Comparison of ENCODE assay signal across 27 mouse cellular contexts in genomic region chr6:84580979-84581832, GRCm38 (mm10). TPM values are rescaled to one million over a fixed set of nuclear protein-coding genes. Genes with fewer than 3 reads are reported as not detected.
DNase-seq lines count a peak whose midpoint lies in the region; ATAC-seq and TF ChIP-seq lines count a peak whose summit lies in the region.
"Had no signal": no experiment of that assay in that cellular context is flagged by ENCODE, and none has a peak within 500 bp of the region (broad histone marks: within the 10 kb centered on the region; RNA-seq: fewer than 3 reads in every experiment).

No protein-coding gene starts in this region.

- H3K36me3 ChIP-seq in forebrain, embryonic 11.5 days (ENCODE audit: control insufficient read depth, insufficient read depth, low read length): no peaks in the 10 kb centered on the region
- H3K36me3 ChIP-seq in forebrain, embryonic 13.5 days (ENCODE audit: poor library complexity, severe bottlenecking): no peaks in the 10 kb centered on the region
- peaks cover 65% of the 10 kb centered on the region for H3K36me3 ChIP-seq in hindbrain, embryonic 10.5 days
- H3K36me3 ChIP-seq in hindbrain, postnatal 0 days (ENCODE audit: insufficient read depth, low read length): no peaks in the 10 kb centered on the region
- no peaks in the 10 kb centered on the region for H3K36me3 ChIP-seq in hindbrain, embryonic 14.5 days (replicated peaks; ENCODE audit: control insufficient read depth, insufficient read depth)
- H3K36me3 ChIP-seq in limb, embryonic 12.5 days: peaks cover 75% of the 10 kb centered on the region
- H3K36me3 ChIP-seq: forebrain, embryonic 12.5 days; heart, embryonic 13.5 days; liver, embryonic 13.5 days; neural tube, embryonic 15.5 days had no signal

- intact Hi-C loops in left cerebral cortex, postnatal 14 days (cut with DNase I): no loop called here

- H3K9ac ChIP-seq in forebrain, embryonic 11.5 days (ENCODE audit: low read length): no peak overlapping the region
- H3K9ac ChIP-seq in forebrain, embryonic 13.5 days: no peak overlapping the region
- H3K9ac ChIP-seq in hindbrain, postnatal 0 days (replicated peaks; ENCODE audit: low read length): no peak overlapping the region
- H3K9ac ChIP-seq in hindbrain, embryonic 14.5 days: no peak overlapping the region
- no peak overlapping the region; the same call in 1 of the 2 replicates for H3K9ac ChIP-seq in limb, embryonic 12.5 days (replicated peaks)
- H3K9ac ChIP-seq: forebrain, embryonic 12.5 days; heart, embryonic 13.5 days; liver, embryonic 13.5 days; neural tube, embryonic 15.5 days had no signal

- peaks cover 28% of the 10 kb centered on the region for H3K4me1 ChIP-seq in forebrain, embryonic 11.5 days (replicated peaks; ENCODE audit: control insufficient read depth, insufficient read depth, low read length)
- H3K4me1 ChIP-seq in forebrain, embryonic 13.5 days: peaks cover 33% of the 10 kb centered on the region
- peaks cover 86% of the 10 kb centered on the region for H3K4me1 ChIP-seq in hindbrain, embryonic 10.5 days (replicated peaks)
- H3K4me1 ChIP-seq in hindbrain, postnatal 0 days (ENCODE audit: insufficient read depth, low read length): peaks cover 27% of the 10 kb centered on the region
- peaks cover 29% of the 10 kb centered on the region for H3K4me1 ChIP-seq in hindbrain, embryonic 14.5 days (replicated peaks; ENCODE audit: control insufficient read depth, insufficient read depth, low read length)
- peaks cover 90% of the 10 kb centered on the region for H3K4me1 ChIP-seq in limb, embryonic 12.5 days (replicated peaks)

- no peak overlapping the region for H3K4me3 ChIP-seq in forebrain, embryonic 11.5 days (ENCODE audit: low read depth, low read length)
- H3K4me3 ChIP-seq in forebrain, embryonic 13.5 days: no peak overlapping the region
- no peak overlapping the region for H3K4me3 ChIP-seq in hindbrain, embryonic 10.5 days
- no peak overlapping the region for H3K4me3 ChIP-seq in hindbrain, postnatal 0 days (ENCODE audit: low read length)
- H3K4me3 ChIP-seq in hindbrain, embryonic 14.5 days (replicated peaks; ENCODE audit: low read length): no peak overlapping the region
- H3K4me3 ChIP-seq in limb, embryonic 12.5 days (replicated peaks): no peak overlapping the region
- H3K4me3 ChIP-seq: erythroblast, embryonic 14.5 days; forebrain, embryonic 12.5 days; heart, embryonic 13.5 days; liver, embryonic 13.5 days; neural tube, embryonic 15.5 days had no signal

- 62% methylated on average over 6 of the region's 6 CpGs for WGBS in forebrain, embryonic 11.5 days
- 48% methylated on average over 6 of the region's 6 CpGs for WGBS in forebrain, embryonic 13.5 days
- 43% methylated on average over 6 of the region's 6 CpGs for WGBS in hindbrain, embryonic 10.5 days
- 44% methylated on average over 6 of the region's 6 CpGs for WGBS in hindbrain, postnatal 0 days
- WGBS in hindbrain, embryonic 14.5 days: 45% methylated on average over 6 of the region's 6 CpGs
- 55% methylated on average over 6 of the region's 6 CpGs for whole genome bisulfite sequencing in limb, embryonic 12.5 days

- no peak for TF ChIP-seq CTCF in hindbrain, postnatal 0 days (IDR thresholded peaks at IDR 0.05; ENCODE audit: low read depth)

- no peak overlapping the region for H3K27ac ChIP-seq in forebrain, embryonic 11.5 days (ENCODE audit: low read depth, low read length)
- no peak overlapping the region for H3K27ac ChIP-seq in forebrain, embryonic 13.5 days
- H3K27ac ChIP-seq in hindbrain, embryonic 10.5 days: 0 out of 2 replicates have a peak overlapping the region, but pooled peaks have one; percentile 23
- no peak overlapping the region for H3K27ac ChIP-seq in hindbrain, postnatal 0 days
- H3K27ac ChIP-seq in hindbrain, embryonic 14.5 days: no peak overlapping the region
- peak overlapping the region; percentile 50; the same call in 1 of the 2 replicates for H3K27ac ChIP-seq in limb, embryonic 12.5 days
- H3K27ac ChIP-seq: forebrain, embryonic 12.5 days; heart, embryonic 13.5 days; liver, embryonic 13.5 days; macrophage; neural tube, embryonic 15.5 days; stomach, postnatal 0 days had no signal

- DNase-seq in forebrain, embryonic 11.5 days (ENCODE audit: low spot score): peak; percentile 51
- DNase-seq in hindbrain, embryonic 10.5 days (ENCODE audit: low spot score): no peak
- DNase-seq in hindbrain, postnatal 0 days (ENCODE audit: low spot score): no peak
- no peak for DNase-seq in hindbrain, embryonic 14.5 days (ENCODE audit: low spot score)
- DNase-seq in left cerebral cortex, postnatal 14 days (ENCODE audit: low spot score in 2 of 2): no peak
- DNase-seq in retina, postnatal 1 day: no peak
- DNase-seq: cerebellum, adult 8-10 months; embryo, embryonic 11 days; gastrocnemius, postnatal 10 days; kidney, adult 9 months; liver, embryonic 13.5 days; lung, adult 18-20 months; midbrain, embryonic 14.5 days; right cerebral cortex, postnatal 25 days; spleen, adult 18-20 months had no signal

- ATAC-seq in forebrain, embryonic 11.5 days (replicated peaks; ENCODE audit: low FRiP score): no peak
- ATAC-seq in forebrain, embryonic 13.5 days: no peak
- no peak for ATAC-seq in hindbrain, postnatal 0 days
- no peak for ATAC-seq in hindbrain, embryonic 14.5 days (ENCODE audit: low FRiP score)
- no peak for ATAC-seq in limb, embryonic 12.5 days (ENCODE audit: insufficient number of reproducible peaks, insufficient read depth, low FRiP score, low TSS enrichment, low read depth)
- ATAC-seq: CD4-positive, CD25-positive, alpha-beta regulatory T cell, adult 4 months; intestine, postnatal 0 days; lung, postnatal 0 days had no signal

- peaks cover 64% of the 10 kb centered on the region for H3K27me3 ChIP-seq in forebrain, embryonic 11.5 days (ENCODE audit: control insufficient read depth, insufficient read depth, low read length)
- peaks cover 88% of the 10 kb centered on the region for H3K27me3 ChIP-seq in forebrain, embryonic 13.5 days
- peaks cover 97% of the 10 kb centered on the region for H3K27me3 ChIP-seq in hindbrain, embryonic 10.5 days (ENCODE audit: insufficient read depth, poor library complexity, severe bottlenecking)
- peaks cover 23% of the 10 kb centered on the region for H3K27me3 ChIP-seq in hindbrain, postnatal 0 days (ENCODE audit: insufficient read depth, low read length)
- peaks cover 81% of the 10 kb centered on the region for H3K27me3 ChIP-seq in hindbrain, embryonic 14.5 days (ENCODE audit: control insufficient read depth, insufficient read depth, low read length)
- peaks cover 33% of the 10 kb centered on the region; the same call in 1 of the 2 replicates for H3K27me3 ChIP-seq in limb, embryonic 12.5 days

- no peaks in the 10 kb centered on the region for H3K9me3 ChIP-seq in forebrain, embryonic 11.5 days (ENCODE audit: control insufficient read depth, low read length)
- H3K9me3 ChIP-seq in forebrain, embryonic 13.5 days (replicated peaks): no peaks in the 10 kb centered on the region
- no peaks in the 10 kb centered on the region for H3K9me3 ChIP-seq in hindbrain, embryonic 10.5 days
- no peaks in the 10 kb centered on the region for H3K9me3 ChIP-seq in hindbrain, postnatal 0 days (ENCODE audit: low read length)
- no peaks in the 10 kb centered on the region for H3K9me3 ChIP-seq in hindbrain, embryonic 14.5 days (ENCODE audit: control insufficient read depth, low read length)
- no peaks in the 10 kb centered on the region for H3K9me3 ChIP-seq in limb, embryonic 12.5 days
- H3K9me3 ChIP-seq: forebrain, embryonic 12.5 days; heart, embryonic 13.5 days; liver, embryonic 13.5 days; neural tube, embryonic 15.5 days had no signal

- H3K4me2 ChIP-seq in forebrain, embryonic 11.5 days (ENCODE audit: low read depth, low read length, severe bottlenecking): no peak overlapping the region
- no peak overlapping the region for H3K4me2 ChIP-seq in forebrain, embryonic 13.5 days
- H3K4me2 ChIP-seq in hindbrain, postnatal 0 days (ENCODE audit: low read depth, low read length): no peak overlapping the region
- H3K4me2 ChIP-seq in hindbrain, embryonic 14.5 days (replicated peaks): 0 out of 2 replicates have a peak overlapping the region, but pooled peaks have one; percentile 10
- H3K4me2 ChIP-seq in limb, embryonic 12.5 days: peak overlapping the region; percentile 10; the same call in 1 of the 2 replicates
- H3K4me2 ChIP-seq: forebrain, embryonic 12.5 days; heart, embryonic 13.5 days; liver, embryonic 13.5 days; neural tube, embryonic 15.5 days had no signal

RNA-seq across cellular contexts. Expression of gene Cyp26b1, which starts 12.5 kb away (rescaled TPM):
- 0.84 and 1.2 TPM in 2 replicates for polyA plus RNA-seq in forebrain, embryonic 11.5 days (2014; fragmentation: Nextera tagmentation; extraction: Ambion mirVana)
- 0.63 and 2.9 TPM in 2 replicates for polyA plus RNA-seq in forebrain, embryonic 13.5 days (2015; fragmentation: Nextera tagmentation; extraction: Ambion mirVana)
- 21.1 and 26.2 TPM in 2 replicates for polyA plus RNA-seq in hindbrain, embryonic 10.5 days (2016; fragmentation: Nextera tagmentation; extraction: Ambion mirVana)
- total RNA-seq in hindbrain, postnatal 0 days (2014; rRNA removed): 78.9 and 90.5 TPM in 2 replicates
- polyA plus RNA-seq in hindbrain, postnatal 0 days (2015; fragmentation: Nextera tagmentation; extraction: Ambion mirVana): 32.5 and 33.1 TPM in 2 replicates
- 22.5 and 26.6 TPM in 2 replicates for polyA plus RNA-seq in hindbrain, embryonic 14.5 days (2014; fragmentation: Nextera tagmentation; extraction: Ambion mirVana)
- polyA plus RNA-seq in limb, embryonic 12.5 days (2016; fragmentation: Nextera tagmentation; extraction: Ambion mirVana): 44.8 and 45.4 TPM in 2 replicates
- 10 to 100 TPM; 16.9 to 29.0 TPM for total RNA-seq in left cerebral cortex, postnatal 14 days (2021)
- total RNA-seq: megakaryocyte-erythroid progenitor cell, adult 5-6 weeks had no signal
- polyA plus RNA-seq: erythroblast, embryonic 14.5 days had no signal

Comparison
In these comparisons a context has a peak if more than half of its experiments do, and no peak if none do; other contexts are left out.
1. H3K27ac ChIP-seq: peak in hindbrain, embryonic 10.5 days (single experiment) and limb, embryonic 12.5 days (single experiment); none in forebrain, embryonic 11.5 days (single experiment), forebrain, embryonic 13.5 days (single experiment), hindbrain, postnatal 0 days (single experiment) and hindbrain, embryonic 14.5 days (single experiment).
2. H3K4me2 ChIP-seq: peak in hindbrain, embryonic 14.5 days (single experiment) and limb, embryonic 12.5 days (single experiment); none in forebrain, embryonic 11.5 days (single experiment), forebrain, embryonic 13.5 days (single experiment) and hindbrain, postnatal 0 days (single experiment).